Mouse (Mus musculus) midbrain, embryonic 13.5 days (tissue): ENCODE data around the gene Hist1h4b. TPM values are rescaled to one million over a fixed set of nuclear protein-coding genes. Genes with fewer than 3 reads are reported as not detected.
A peak's percentile ranks its signal among the peaks of the same experiment; 100 is the strongest.
"Not testable (repeated sequence)": the region's sequence is repeated elsewhere in the genome, so short reads cannot be mapped to it uniquely, and the experiment has no call there.

ENCODE experiments used
- ATAC-seq: fragments of 200-750 bp; cut with Nextera tagmentation; 2 replicates; pipeline ENCODE4 v1.8.0; 2017; ENCODE audit warnings: mild to moderate bottlenecking, moderate TSS enrichment, moderate library complexity
- H3K27ac ChIP-seq: fragments of 300-500 bp; sonication (generic); 2 replicates; pipeline ENCODE4 v1.5.1; 2015; ENCODE audit warnings: inconsistent platforms, mild to moderate bottlenecking, moderate library complexity
- H3K27me3 ChIP-seq: fragments of 300-500 bp; sonication (generic); 2 replicates; pipeline ENCODE4 v1.6.1; 2015; ENCODE audit warnings: mild to moderate bottlenecking, inconsistent platforms
- H3K36me3 ChIP-seq: fragments of 300-500 bp; sonication (generic); 2 replicates; pipeline ENCODE4 v1.6.1; 2015; ENCODE audit warnings: mild to moderate bottlenecking, inconsistent platforms
- H3K4me1 ChIP-seq: fragments of 300-500 bp; sonication (generic); replicated peaks from 2 replicates; pipeline ENCODE4 v1.6.1; 2015; ENCODE audit warnings: inconsistent platforms
- H3K4me2 ChIP-seq: fragments of 300-500 bp; sonication (generic); replicated peaks from 2 replicates; pipeline ENCODE4 v1.6.1; 2015; ENCODE audit warnings: moderate library complexity, mild to moderate bottlenecking, inconsistent platforms
- H3K4me3 ChIP-seq: fragments of 300-500 bp; sonication (generic); replicated peaks from 2 replicates; pipeline ENCODE4 v1.5.1; 2015; ENCODE audit warnings: mild to moderate bottlenecking, inconsistent platforms
- H3K9ac ChIP-seq: fragments of 300-500 bp; sonication (generic); replicated peaks from 2 replicates; pipeline ENCODE4 v1.6.1; 2015; ENCODE audit warnings: mild to moderate bottlenecking, inconsistent platforms
- H3K9me3 ChIP-seq: fragments of 300-500 bp; sonication (generic); 2 replicates; pipeline ENCODE4 v1.6.1; 2016; ENCODE audit warnings: mild to moderate bottlenecking, inconsistent platforms
- WGBS: fragments of 180-500 bp; shearing (Covaris S2); methylation state at CpG from one replicate; pipeline ENCODE4 v1.1.7; 2015; 5-methylcytosine and 5-hydroxymethylcytosine counted together
- polyA plus RNA-seq: library from polyadenylated mRNA; unstranded; fragments of >200 nt; fragmentation: Nextera tagmentation; extraction: Ambion mirVana; gene quantifications from 2 replicates; pipeline ENCODE4 v1.2.1, GENCODE M21; 2015

The Hist1h4b gene
- polyA plus RNA-seq, 1 experiment from 2014 or later = 4.6 TPM

DNA sequence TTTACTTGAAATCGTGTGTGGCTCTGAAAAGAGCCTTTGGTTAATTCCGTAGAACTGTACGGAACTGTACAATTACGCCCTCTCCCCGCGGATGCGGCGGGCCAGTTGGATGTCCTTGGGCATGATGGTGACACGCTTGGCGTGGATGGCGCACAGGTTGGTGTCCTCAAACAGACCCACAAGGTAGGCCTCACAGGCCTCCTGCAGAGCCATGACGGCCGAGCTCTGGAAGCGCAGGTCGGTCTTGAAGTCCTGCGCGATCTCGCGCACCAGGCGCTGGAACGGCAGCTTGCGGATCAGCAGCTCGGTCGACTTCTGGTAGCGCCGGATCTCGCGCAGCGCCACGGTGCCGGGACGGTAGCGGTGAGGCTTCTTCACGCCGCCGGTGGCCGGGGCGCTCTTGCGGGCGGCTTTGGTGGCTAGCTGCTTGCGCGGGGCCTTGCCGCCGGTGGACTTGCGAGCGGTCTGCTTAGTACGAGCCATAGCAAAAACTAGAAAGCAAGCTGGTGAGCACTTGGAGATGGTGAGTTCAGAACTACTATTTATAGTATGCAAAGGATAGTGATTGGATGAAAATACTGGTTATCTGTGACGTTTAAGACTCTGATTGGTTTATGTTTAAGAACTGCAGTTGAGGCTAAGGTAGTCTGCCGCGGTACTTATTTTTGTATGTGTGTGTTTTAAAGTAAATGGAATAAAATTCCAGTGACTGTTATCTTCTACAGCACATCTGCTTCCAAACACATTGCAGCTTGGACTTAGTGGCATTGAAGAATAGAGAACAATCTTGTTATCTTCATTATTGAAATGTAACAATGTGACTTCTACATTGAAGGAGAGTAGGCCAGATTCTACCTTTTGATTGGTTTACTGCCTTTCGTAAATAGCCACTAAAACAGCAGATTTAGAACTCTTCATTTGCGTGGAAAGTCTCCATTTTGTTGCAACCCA, 5.3 kb downstream of the Hist1h4b start, which contains the start of gene Hist1h3a:
TSS of gene Hist1h3a (minus strand) at position 516 of the 951 bp plus-strand sequence.
- not testable (repeated sequence) for H3K27me3 ChIP-seq, H3K9me3 ChIP-seq, H3K36me3 ChIP-seq
- ATAC-seq = peak; percentile 62
- Histone ChIP-seq H3K4me3 (peak within 1 kb of the TSS; percentile 59), H3K4me1 (peaks cover 35% of the 10 kb centered on the region), H3K9ac (peak within 1 kb of the TSS; percentile 61), H3K4me2 (peak within 1 kb of the TSS; percentile 87), H3K27ac (peak within 1 kb of the TSS; percentile 85)
- under 1% methylated on average over 27 of the region's 52 CpGs for WGBS

DNA sequence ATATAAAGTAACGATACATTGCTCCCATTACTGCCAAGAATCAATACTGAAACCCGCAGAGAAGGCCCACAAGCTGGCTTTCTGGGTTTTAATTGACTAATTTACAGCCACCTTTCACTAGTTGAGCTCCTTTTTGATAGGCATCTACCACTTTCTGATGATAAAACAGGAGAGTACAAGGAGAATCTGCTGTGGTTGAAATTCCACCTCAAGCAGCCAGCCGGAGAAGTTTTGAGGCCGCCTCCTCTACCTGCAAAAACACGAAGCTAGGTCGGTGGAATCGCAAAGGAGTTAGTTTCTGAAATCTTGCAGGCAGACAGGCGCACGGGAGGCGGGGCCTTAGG, 6.4 kb downstream of the Hist1h4b start:
- ATAC-seq = no peak
- Histone ChIP-seq H3K4me3 (peak overlapping the region; percentile 59), H3K4me1 (peaks cover 30% of the 10 kb centered on the region), H3K27ac (peak overlapping the region; percentile 85), H3K9me3 (no peaks in the 10 kb centered on the region), H3K36me3 (no peaks in the 10 kb centered on the region), H3K27me3 (no peaks in the 10 kb centered on the region), H3K4me2 (peak overlapping the region; percentile 87), H3K9ac (0 out of 2 replicates have a peak overlapping the region, but pooled peaks have one; percentile 11)
- 1% methylated on average over 10 of the region's 10 CpGs for WGBS

DNA sequence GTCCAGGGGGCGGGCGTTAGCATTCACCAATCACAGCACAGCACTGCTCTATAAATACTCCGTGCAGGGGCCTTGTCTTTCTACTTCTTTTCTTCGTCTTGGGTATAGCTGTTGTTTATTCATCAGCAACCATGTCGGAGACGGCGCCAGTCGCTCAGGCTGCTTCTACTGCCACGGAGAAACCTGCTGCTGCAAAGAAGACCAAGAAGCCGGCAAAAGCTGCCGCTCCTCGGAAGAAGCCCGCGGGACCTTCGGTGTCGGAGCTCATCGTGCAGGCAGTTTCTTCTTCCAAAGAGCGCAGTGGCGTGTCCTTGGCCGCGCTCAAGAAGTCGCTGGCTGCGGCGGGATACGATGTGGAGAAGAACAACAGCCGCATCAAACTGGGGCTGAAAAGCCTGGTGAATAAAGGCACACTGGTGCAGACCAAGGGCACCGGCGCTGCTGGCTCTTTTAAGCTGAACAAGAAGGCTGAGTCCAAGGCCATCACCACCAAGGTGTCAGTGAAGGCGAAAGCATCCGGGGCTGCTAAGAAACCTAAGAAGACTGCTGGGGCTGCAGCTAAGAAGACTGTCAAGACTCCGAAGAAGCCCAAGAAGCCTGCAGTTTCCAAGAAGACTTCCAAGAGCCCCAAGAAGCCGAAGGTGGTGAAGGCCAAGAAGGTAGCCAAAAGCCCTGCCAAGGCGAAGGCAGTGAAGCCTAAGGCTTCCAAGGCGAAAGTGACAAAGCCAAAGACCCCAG, 6.9 kb downstream of the Hist1h4b start, which contains the start of gene Hist1h1a:
TSS of gene Hist1h1a (plus strand) at position 81 of the 738 bp plus-strand sequence.
- H3K4me3 ChIP-seq = peak within 1 kb of the TSS; percentile 59
- H3K36me3 ChIP-seq = no peaks in the 10 kb centered on the region
- ATAC-seq = peak; percentile 68
- peak within 1 kb of the TSS; percentile 87 for H3K4me2 ChIP-seq
- 2% methylated on average over 34 of the region's 34 CpGs for WGBS
- H3K9ac ChIP-seq = peak within 1 kb of the TSS; percentile 74
- no peaks in the 10 kb centered on the region for H3K27me3 ChIP-seq
- no peaks in the 10 kb centered on the region for H3K9me3 ChIP-seq
- peak within 1 kb of the TSS; percentile 85 for H3K27ac ChIP-seq
- H3K4me1 ChIP-seq = peaks cover 30% of the 10 kb centered on the region

DNA sequence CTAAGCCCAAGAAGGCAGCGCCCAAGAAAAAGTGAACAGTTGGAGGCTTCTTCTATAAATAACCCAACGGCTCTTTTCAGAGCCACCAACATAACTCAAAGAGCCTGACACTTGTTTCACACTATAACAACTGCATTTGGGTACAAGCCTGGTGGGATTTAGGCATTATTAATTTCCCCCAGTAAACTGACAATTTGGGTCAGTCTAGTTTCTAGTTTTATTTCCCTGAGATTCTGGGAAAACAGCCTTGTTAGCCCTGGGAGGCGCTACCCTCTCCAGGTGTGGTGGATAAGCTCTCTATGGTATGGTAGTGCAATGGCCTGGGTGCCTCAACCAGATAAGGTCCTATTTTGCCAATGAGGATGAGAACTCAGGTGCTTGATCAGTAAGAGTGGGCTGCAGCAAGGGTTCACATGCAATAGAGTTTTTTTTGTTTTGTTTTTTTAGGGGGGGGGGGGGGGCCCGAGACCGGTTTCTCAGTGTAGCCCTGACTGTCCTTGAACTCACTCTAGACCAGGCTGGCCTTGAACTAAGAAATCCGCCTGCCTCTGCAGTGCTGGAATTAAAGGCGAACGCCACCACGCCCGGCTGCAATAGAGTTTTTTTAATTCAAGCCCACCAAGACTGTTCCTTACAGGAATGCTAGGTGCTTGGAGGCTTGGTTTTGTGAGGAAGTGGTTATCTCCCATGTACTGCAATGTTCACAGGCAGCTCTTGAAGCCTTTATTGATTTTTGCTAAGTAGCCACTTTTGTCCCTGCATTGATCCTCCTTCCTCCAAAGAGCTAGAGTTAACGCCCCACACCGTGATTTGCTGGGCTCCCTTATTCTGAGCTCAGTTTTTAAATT, 7.7 kb downstream of the Hist1h4b start:
- peak overlapping the region; percentile 87 for H3K4me2 ChIP-seq
- H3K9me3 ChIP-seq = no peaks in the 10 kb centered on the region
- no peak for ATAC-seq
- peak overlapping the region; percentile 59 for H3K4me3 ChIP-seq
- H3K27me3 ChIP-seq = no peaks in the 10 kb centered on the region
- H3K9ac ChIP-seq = peak overlapping the region; percentile 74
- H3K4me1 ChIP-seq = peaks cover 30% of the 10 kb centered on the region
- H3K36me3 ChIP-seq = no peaks in the 10 kb centered on the region
- WGBS = 26% methylated on average over 12 of the region's 12 CpGs
- H3K27ac ChIP-seq = peak overlapping the region; percentile 85

DNA sequence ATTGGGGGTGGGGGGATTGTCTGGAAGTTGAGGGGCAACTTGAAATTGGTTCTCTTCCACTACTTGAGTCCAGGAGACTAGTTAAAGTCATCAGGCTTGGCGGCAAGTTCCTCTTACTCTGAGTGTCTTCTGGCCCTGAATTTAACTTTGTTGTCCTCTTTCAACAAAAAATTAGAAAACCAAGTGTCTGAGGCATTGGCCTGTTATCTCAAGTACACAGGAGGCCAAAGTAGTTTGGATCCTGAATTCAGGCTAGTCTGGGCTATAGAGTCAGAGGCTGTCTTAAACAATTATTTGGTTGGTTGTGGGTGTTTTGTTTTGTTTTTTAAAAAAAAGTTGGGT, 8.3 kb downstream of the Hist1h4b start:
- 69% methylated on average over 1 of the region's 1 CpGs for WGBS
- Histone ChIP-seq H3K4me3 (no peak overlapping the region), H3K4me1 (peaks cover 26% of the 10 kb centered on the region), H3K27ac (no peak overlapping the region), H3K9ac (no peak overlapping the region), H3K9me3 (no peaks in the 10 kb centered on the region), H3K4me2 (no peak overlapping the region), H3K27me3 (no peaks in the 10 kb centered on the region), H3K36me3 (no peaks in the 10 kb centered on the region)
- ATAC-seq = no peak

- no peak overlapping the region for H3K4me3 ChIP-seq
- no peaks in the 10 kb centered on the region for H3K9me3 ChIP-seq
- no peak for ATAC-seq
- H3K4me1 ChIP-seq = peaks cover 16% of the 10 kb centered on the region
- no peaks in the 10 kb centered on the region for H3K27me3 ChIP-seq
- no peak overlapping the region for H3K27ac ChIP-seq
- no peak overlapping the region for H3K4me2 ChIP-seq
- no peak overlapping the region for H3K9ac ChIP-seq
- no peaks in the 10 kb centered on the region for H3K36me3 ChIP-seq
Observed at GRCm38 (mm10) chr13:23766772-23767171, 10.0 kb downstream of the Hist1h4b start.

GRCm38 (mm10) chr13:23768834-23769397, 12.1 kb downstream of the Hist1h4b start:
- Histone ChIP-seq H3K27ac (no peak overlapping the region), H3K4me3 (no peak overlapping the region), H3K36me3 (no peaks in the 10 kb centered on the region), H3K9me3 (no peaks in the 10 kb centered on the region), H3K27me3 (no peaks in the 10 kb centered on the region), H3K9ac (no peak overlapping the region), H3K4me2 (no peak overlapping the region), H3K4me1 (peaks cover 12% of the 10 kb centered on the region)
- ATAC-seq = no peak
- 40% methylated on average over 5 of the region's 5 CpGs for whole genome bisulfite sequencing

GRCm38 (mm10) chr13:23769613-23770012, 12.8 kb downstream of the Hist1h4b start, which contains the start of gene Trim38:
Gene Trim38 (plus strand): TSS chr13:23769913.
- not testable (repeated sequence) for H3K27ac ChIP-seq, H3K9me3 ChIP-seq, H3K27me3 ChIP-seq, H3K4me3 ChIP-seq, H3K9ac ChIP-seq, H3K36me3 ChIP-seq, ATAC-seq, H3K4me2 ChIP-seq, H3K4me1 ChIP-seq
- 91% methylated on average over 2 of the region's 2 CpGs for WGBS

DNA sequence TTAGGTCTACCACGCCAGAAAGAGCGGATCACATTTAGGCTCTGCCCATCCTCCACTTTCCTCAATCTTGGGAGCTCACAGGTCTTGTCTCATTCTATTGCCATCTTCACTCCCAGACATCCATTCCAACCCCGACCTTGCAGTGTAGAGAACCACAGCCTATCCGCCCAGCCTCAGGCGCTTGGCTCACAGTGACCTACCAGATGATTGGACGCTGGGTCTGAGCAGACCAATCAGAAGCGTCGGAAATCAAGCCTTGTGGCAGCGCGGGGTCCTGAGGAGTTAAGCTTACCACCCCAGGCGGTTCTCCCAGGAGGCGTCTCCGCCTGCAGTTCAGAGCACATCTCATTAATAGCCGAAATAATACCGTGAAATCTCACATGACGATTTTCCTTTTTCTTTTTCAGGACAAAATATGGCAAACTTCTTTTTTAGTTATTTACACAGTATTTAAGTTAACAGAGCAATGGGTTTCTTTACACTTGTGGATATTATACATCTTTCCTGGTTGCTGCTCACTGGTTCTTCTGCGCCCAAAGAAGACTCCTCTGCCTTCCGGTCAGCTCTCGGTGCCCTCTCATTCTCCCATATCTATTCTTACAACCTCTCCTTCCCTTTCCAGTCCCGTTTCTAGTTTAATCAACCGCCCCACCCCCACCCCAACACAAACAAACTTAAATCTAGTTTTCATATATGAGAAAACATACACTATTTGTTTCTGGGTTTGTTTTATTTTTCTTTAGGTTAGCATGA, 15.9 kb downstream of the Hist1h4b start:
- ATAC-seq = peak; percentile 89
- Histone ChIP-seq H3K4me2 (peak overlapping the region; percentile 46), H3K27me3 (no peaks in the 10 kb centered on the region), H3K9me3 (no peaks in the 10 kb centered on the region), H3K4me1 (peaks cover 5% of the 10 kb centered on the region; the same call in 1 of the 2 replicates), H3K4me3 (peak overlapping the region; percentile 10; the same call in 1 of the 2 replicates), H3K27ac (no peak overlapping the region), H3K9ac (no peak overlapping the region), H3K36me3 (no peaks in the 10 kb centered on the region)
- 21% methylated on average over 21 of the region's 21 CpGs for WGBS

DNA sequence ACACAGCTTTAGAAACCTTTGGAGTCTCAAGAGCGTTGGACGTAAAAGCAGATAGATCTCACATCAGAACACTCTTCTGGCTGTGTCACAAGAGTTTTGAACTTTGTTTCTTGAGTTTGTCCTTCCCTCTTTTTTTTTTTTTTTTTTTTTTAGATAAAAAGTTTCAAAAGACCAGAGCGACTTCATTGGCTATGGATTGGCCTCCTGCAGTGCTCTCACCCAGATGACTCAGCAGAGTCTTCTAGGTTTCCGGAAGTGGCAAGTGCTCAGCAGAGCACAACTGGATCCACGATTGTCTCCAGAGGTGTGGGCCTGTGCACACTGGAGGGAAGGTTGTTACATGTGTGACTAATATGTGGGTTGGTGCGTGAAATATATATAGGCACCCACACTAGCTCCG, 21.5 kb downstream of the Hist1h4b start:
- no peak for ATAC-seq
- Histone ChIP-seq H3K4me2 (no peak overlapping the region), H3K9ac (no peak overlapping the region), H3K4me3 (no peak overlapping the region), H3K9me3 (no peaks in the 10 kb centered on the region), H3K27ac (no peak overlapping the region), H3K36me3 (no peaks in the 10 kb centered on the region), H3K27me3 (no peaks in the 10 kb centered on the region), H3K4me1 (no peaks in the 10 kb centered on the region)
- WGBS = 93% methylated on average over 7 of the region's 7 CpGs

- 91% methylated on average over 4 of the region's 4 CpGs for WGBS
- Histone ChIP-seq H3K4me2 (no peak overlapping the region), H3K27me3 (no peaks in the 10 kb centered on the region), H3K27ac (no peak overlapping the region), H3K4me3 (no peak overlapping the region), H3K9me3 (no peaks in the 10 kb centered on the region), H3K4me1 (no peaks in the 10 kb centered on the region), H3K36me3 (no peaks in the 10 kb centered on the region), H3K9ac (no peak overlapping the region)
- no peak for ATAC-seq
Observed at GRCm38 (mm10) chr13:23779025-23779424, 22.2 kb downstream of the Hist1h4b start.
